10 mouse cellular contexts compared by ENCODE assay signal in the genomic region with DNA sequence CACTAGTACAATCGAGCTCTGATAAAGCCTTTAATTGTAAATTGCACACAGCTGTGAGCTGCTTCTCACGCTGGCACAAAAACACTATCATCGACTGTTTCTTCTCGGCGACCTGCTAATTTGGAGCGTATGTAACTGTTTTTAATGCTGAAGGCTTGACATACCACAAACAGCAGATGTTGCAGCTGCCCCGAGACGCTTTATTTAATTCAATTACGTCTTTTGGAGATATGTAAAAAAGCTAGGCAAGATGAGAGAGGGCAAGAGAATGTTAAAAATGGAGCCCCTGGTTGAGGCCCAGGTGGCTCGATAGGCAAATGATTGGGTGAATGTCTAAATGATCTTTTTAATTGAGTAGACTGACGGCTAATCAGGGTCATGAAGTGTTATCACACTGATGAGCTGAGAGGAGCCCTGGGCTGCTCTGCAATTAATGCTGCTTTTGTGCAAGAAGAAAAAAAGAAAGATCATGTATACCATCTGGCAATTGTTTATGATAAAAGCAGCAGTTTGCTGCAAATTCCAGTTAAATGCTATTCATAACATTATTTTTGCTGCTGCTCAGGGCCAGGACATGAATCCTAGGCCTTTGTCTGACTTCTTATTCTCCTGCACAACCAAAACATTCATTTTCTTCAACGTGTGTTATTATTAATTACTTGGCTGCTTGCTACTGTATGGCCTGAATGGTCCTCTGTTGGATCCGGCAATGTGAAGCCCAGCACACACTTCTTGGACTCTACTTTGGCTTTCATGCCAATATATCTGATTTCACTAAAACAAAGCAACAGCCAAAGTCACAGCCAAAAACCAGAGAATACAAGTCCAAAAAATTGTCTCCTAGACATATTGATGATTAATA.
DNase-seq lines count a peak whose midpoint lies in the region; ATAC-seq lines count a peak whose summit lies in the region.
"Had no signal": no experiment of that assay in that cellular context is flagged by ENCODE, and none has a peak within 500 bp of the region (broad histone marks: within the 10 kb centered on the region; RNA-seq: fewer than 3 reads in every experiment).

No protein-coding gene starts in this region.

- no peaks in the 10 kb centered on the region for H3K36me3 ChIP-seq in embryonic facial prominence, embryonic 10.5 days (replicated peaks)
- H3K36me3 ChIP-seq in neural tube, embryonic 12.5 days, result no peaks in the 10 kb centered on the region

- peaks cover 11% of the 10 kb centered on the region for H3K4me1 ChIP-seq in embryonic facial prominence, embryonic 10.5 days
- no peaks in the 10 kb centered on the region for H3K4me1 ChIP-seq in neural tube, embryonic 12.5 days

- ATAC-seq in neural tube, embryonic 12.5 days (ENCODE audit: low FRiP score, low read depth), result peak; percentile 89
- ATAC-seq in erythroblast, adult 5-6 weeks (replicated peaks; ENCODE audit: low FRiP score, poor library complexity, severe bottlenecking), result no peak

- no peaks in the 10 kb centered on the region for H3K27me3 ChIP-seq in embryonic facial prominence, embryonic 10.5 days (replicated peaks; ENCODE audit: low read depth, poor library complexity, severe bottlenecking)
- H3K27me3 ChIP-seq in neural tube, embryonic 12.5 days (replicated peaks), result no peaks in the 10 kb centered on the region
- H3K27me3 ChIP-seq: CH12.LX had no signal

- no peaks in the 10 kb centered on the region for H3K9me3 ChIP-seq in embryonic facial prominence, embryonic 10.5 days
- H3K9me3 ChIP-seq in neural tube, embryonic 12.5 days, result no peaks in the 10 kb centered on the region

- H3K4me3 ChIP-seq in embryonic facial prominence, embryonic 10.5 days, result no peak overlapping the region
- no peak overlapping the region for H3K4me3 ChIP-seq in neural tube, embryonic 12.5 days

- H3K4me2 ChIP-seq in neural tube, embryonic 12.5 days (replicated peaks), result peak overlapping the region; percentile 30; the same call in 1 of the 2 replicates

- H3K9ac ChIP-seq in neural tube, embryonic 12.5 days, result no peak overlapping the region

- peak overlapping the region; percentile 40 for H3K27ac ChIP-seq in embryonic facial prominence, embryonic 10.5 days (replicated peaks)
- no peak overlapping the region for H3K27ac ChIP-seq in neural tube, embryonic 12.5 days

- WGBS in embryonic facial prominence, embryonic 10.5 days, result 35% methylated on average over 13 of the region's 13 CpGs
- 43% methylated on average over 13 of the region's 13 CpGs for WGBS in neural tube, embryonic 12.5 days

- intact Hi-C loops in left cerebral cortex, postnatal 4 days (cut with DNase I), result no loop called here

- peak; percentile 24 for DNase-seq in left cerebral cortex, postnatal 4 days
- DNase-seq in left cerebral cortex, adult 18-20 months (ENCODE audit: low spot score in 2 of 2), result no peak
- peak; percentile 35 for DNase-seq in embryonic facial prominence, embryonic 10.5 days (ENCODE audit: low spot score)
- peak; percentile 20 for DNase-seq in forelimb bud, embryonic 11.5 days (ENCODE audit: low read depth, low spot score)
- DNase-seq in heart, postnatal 4 days, result no peak
- no peak for DNase-seq in gastrocnemius, adult 8-10 months (ENCODE audit: low spot score in 2 of 2)
- DNase-seq: thymus, postnatal 4 days had no signal

Comparison
In these comparisons a context has a peak if more than half of its experiments do, and no peak if none do; other contexts are left out.
1. DNase-seq: peak in left cerebral cortex, postnatal 4 days (single experiment), embryonic facial prominence, embryonic 10.5 days (single experiment) and forelimb bud, embryonic 11.5 days (single experiment); none in left cerebral cortex, adult 18-20 months (0 of 2), heart, postnatal 4 days (single experiment) and gastrocnemius, adult 8-10 months (0 of 2).